Mouse (Mus musculus): ENCODE measurements around the gene Gm37240.

DNA sequence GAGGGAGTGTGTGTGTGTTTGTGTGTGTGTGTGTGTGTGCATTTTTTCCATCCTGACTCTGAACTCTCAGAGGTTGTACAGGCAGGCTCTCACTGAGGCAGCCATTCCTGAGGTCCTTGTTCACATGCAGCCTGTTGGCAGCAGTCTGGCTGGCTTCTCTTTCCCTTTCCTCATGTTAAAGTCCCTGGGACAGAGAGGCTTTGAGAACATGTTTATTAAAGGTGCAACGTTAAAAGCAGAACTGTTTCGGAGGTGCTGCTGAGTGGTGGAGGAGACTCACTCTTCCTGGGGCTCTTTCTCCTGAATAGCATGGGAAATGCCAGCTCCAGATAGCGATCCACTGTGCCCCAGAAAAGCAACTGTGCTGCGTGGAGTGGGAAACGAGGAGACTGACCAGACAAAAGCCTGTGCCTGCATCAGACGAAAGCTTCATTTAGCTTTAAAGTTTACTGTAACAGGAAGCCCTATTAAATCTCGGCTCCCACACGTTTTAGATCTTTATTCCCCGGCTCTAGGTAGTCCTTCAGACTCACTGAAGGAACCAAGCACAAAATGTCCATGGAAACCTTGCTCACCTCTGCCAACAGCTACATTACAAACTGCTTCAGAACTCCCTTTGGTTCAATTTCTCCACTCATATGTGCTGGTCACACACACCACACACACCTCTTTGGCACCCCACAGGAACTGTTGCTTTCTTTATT, 45.0 kb downstream of the Gm37240 start:
- no peak for TF ChIP-seq CTCF (IDR thresholded peaks at IDR 0.05; ENCODE audit: borderline replicate concordance, insufficient read depth, low read length)
- TF ChIP-seq POLR2A (IDR thresholded peaks at IDR 0.05; ENCODE audit: low read depth, low read length), result no peak
